Comparison of ENCODE assay signal across 1 mouse cellular context in the genomic region with DNA sequence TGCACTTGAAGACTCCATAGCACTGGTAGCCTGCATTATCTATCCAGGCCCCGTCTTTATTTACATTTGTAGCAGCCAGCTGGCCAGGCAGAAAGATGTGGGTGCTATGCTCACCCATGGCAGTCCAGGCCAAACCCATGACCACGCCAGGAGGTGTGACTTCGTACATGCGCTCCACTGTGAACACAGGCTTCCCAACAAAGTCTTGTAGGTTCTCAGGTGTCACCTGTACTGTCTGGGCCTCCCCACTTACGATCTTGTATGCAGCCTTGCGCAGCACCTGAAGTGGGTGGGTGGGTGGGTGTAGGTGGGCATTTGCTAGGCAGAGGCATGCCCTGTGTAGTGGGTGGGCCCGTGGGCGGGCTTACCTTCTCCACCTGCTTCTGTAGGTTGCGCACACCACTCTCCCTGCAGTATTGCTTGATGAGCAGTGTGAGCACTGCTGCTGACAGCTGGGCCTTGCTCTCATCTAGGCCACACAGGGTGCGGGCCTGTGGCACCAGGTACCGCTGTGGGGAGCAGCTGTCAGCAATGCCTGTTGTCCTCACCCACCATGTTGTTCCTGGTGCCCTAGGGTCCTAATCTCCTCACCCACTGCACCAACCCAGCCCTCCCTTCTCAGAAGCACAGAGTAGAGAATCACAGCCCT.
TF ChIP-seq lines count a peak whose summit lies in the region.

No protein-coding gene starts in this region.

TF ChIP-seq in MEL, 35 proteins besides CTCF, POLR2A, EP300 and RAD21:
- TF ChIP-seq NELFE (IDR thresholded peaks at IDR 0.05; ENCODE audit: low read depth, low read length) (no peak), USF1 (IDR thresholded peaks at IDR 0.05; ENCODE audit: low read depth, low read length) (no peak), E2F4 (IDR thresholded peaks at IDR 0.05; ENCODE audit: borderline replicate concordance, low read depth, low read length) (no peak), GABPA (IDR thresholded peaks at IDR 0.05; ENCODE audit: low read depth, low read length) (no peak)
